Mouse (Mus musculus): Measurements from ENCODE around the gene Rrad.

Rrad gene

DNA sequence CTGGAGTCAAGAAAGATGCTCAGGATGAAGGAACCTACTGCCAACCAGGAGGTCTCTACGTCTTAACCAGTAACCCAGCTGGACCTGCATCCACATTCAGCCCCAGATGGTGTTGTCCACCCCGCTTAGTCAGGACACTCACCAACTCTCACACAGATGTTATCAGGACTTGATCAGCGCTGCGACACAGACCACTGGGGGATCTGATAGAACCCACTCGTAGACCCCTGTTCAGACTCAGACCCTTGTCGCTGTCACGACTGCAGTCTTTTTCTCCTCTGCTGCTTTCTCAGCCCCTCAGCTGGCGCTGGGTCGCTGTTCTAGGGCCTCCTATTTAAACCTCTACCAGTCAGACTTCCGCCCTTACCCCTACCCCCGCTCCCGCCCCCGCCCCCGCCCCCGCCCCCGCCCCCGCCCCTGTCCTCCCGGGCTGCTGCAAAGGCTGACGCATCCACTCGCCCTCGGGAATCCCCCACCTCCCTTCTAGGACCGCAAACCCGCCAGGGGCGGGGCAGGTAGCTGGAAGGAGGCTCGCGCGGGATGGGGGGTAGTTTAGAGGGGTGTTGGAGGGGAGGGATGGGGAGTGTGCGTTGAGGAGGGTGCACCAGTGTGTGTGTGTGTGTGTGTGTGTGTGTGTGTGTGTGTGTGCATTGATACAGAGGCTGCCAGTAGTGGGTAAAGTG, at the start of gene Rrad:
Gene Rrad, minus strand, starts transcription at position 347 of the 683 bp plus-strand sequence.
- in situ Hi-C loops (cut with MboI, MseI): loop anchor here (5.0 to 25.0 kb wide), 3 partner anchors 641 to 1381 kb away; partner anchors contain the start of genes Ddx28 (in 1 of the 2) and Dpep2nb (in 1 of the 2)

- in situ Hi-C loops (cut with MboI, MseI): no loop called here
Observed at GRCm38 (mm10) chr8:104655614-104656013, 24.5 kb upstream of the Rrad start.

- in situ Hi-C loops (cut with MboI, MseI): no loop called here
Observed at GRCm38 (mm10) chr8:104654984-104655383, 23.9 kb upstream of the Rrad start.

GRCm38 (mm10) chr8:104644187-104644586, 13.1 kb upstream of the Rrad start:
- in situ Hi-C loops (cut with MboI, MseI): loop anchor here (5.0 to 25.0 kb wide), 4 partner anchors 42 to 1368 kb away; partner anchors contain the start of genes Ddx28 (in 1 of the 2), Dpep2nb (in 1 of the 2) and Tk2 (in 1 of the 2)

DNA sequence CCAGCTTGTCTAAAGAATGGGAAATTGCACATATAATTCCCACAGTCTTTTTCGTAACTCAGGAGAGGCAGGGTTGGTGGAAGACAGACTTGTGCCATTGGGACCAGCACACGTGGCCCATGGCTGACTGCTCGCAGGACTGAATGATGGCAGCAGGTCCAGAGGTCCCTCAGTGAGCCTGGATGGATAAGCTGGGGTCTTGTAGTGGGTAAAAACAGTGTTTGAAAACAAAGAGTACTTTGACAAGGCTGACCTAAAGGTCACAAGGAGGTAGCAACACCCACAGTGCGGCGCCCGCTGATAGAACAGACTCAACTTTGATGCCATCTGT, 11.2 kb upstream of the Rrad start:
- in situ Hi-C loops (cut with MboI, MseI): loop anchor here (5.0 to 25.0 kb wide), 4 partner anchors 40 to 1370 kb away; partner anchors contain the start of genes Ddx28 (in 1 of the 2), Dpep2nb (in 1 of the 2) and Tk2 (in 1 of the 2)

DNA sequence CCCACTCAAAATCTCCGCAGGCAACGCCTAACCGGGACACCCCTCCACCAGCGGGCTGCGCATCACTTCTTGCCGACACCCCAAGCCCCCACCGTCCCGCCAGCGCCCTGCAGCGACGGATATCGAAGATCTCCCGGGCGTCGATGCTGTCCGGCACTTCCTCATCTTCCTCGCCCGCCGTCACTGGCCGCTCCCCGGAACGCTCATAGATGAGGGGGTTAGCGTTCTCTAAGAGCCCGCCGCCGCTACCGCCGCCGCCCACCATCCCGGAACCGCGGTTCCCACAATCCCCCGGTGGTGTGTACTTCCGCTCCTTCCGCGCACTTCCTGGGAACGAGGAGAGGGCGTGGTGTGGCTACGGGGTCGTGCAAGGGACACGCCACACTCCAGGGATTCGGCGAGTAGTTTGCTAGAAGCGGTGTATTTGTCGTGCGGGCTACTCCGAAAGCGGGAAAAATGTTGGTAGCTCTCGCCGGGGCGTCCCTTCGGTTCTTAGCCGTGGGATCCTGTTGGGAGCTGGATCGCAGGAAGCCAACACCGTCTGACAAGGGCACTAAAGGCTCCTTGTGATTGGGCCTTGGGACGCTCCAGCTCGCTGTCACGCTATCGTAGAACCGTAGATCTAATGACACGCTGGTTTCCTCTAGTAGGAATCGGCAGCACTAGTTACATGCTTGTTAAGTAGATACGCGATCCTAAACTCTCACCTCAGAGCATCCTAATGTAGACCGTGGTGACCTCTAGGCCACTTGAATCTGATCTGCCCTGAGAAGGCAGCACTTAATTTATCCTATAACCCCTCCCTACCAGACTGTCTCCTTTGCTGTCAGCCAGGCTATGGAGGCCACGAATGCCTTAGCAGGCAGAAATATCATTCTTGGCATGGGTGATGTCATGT, 10.5 kb upstream of the Rrad start, which contains the start of gene Ciao2b:
Gene Ciao2b, minus strand, starts transcription at position 540 of the 898 bp plus-strand sequence.
- in situ Hi-C loops (cut with MboI, MseI): loop anchor here (5.0 to 25.0 kb wide), 4 partner anchors 39 to 1371 kb away; partner anchors contain the start of genes Ddx28 (in 1 of the 2), Dpep2nb (in 1 of the 2) and Tk2 (in 1 of the 2)

DNA sequence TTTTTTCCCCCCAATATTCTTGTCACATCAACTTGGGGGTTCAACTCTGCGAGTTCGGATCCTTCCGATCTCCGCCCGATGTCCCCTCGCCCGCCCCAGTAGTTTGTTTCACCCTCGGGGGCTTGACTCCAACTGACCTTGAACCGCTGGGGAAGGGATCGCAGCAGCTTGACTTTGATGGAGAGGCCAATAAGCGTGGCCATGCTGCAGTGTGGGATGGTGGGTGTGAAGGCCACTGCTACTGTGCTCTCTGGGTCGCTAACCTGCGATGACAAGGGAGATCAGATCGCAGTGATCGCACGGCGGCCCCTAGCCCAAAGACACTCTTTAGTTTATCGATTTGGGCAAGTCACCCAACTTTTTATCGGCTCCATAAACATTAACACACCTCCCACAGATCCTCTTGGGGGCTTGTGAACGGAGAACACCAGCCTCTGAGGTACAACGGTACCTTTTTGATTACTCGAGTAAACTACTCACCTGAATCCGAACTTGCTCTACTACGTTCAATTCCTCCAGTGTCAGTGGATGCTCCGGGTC, 9.8 kb upstream of the Rrad start:
- in situ Hi-C loops (cut with MboI, MseI): loop anchor here (5.0 to 25.0 kb wide), 4 partner anchors 39 to 1371 kb away; partner anchors contain the start of genes Ddx28 (in 1 of the 2), Dpep2nb (in 1 of the 2) and Tk2 (in 1 of the 2)

DNA sequence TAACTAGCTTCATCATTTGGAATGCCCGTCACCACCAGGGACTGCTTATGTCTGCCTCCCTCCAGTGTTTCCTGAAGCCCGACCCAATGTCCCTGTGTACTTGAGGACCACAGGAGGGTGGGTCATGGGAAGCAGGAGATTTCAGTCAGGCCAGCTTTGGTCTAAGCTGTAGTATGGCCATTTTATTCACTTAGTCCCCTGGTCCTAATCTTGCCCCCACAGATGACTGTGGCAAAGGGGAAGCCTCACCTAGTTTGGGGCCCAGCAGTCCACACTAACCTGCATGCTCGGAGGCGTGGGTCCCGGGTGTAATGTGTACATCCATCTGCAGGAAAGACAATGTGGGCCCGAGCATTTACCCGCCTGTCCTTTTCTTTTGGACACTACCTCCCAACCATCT, 9.1 kb upstream of the Rrad start:
- in situ Hi-C loops (cut with MboI, MseI): loop anchor here (5.0 to 25.0 kb wide), 4 partner anchors 38 to 1372 kb away; partner anchors contain the start of genes Ddx28 (in 1 of the 2), Dpep2nb (in 1 of the 2) and Tk2 (in 1 of the 2)

DNA sequence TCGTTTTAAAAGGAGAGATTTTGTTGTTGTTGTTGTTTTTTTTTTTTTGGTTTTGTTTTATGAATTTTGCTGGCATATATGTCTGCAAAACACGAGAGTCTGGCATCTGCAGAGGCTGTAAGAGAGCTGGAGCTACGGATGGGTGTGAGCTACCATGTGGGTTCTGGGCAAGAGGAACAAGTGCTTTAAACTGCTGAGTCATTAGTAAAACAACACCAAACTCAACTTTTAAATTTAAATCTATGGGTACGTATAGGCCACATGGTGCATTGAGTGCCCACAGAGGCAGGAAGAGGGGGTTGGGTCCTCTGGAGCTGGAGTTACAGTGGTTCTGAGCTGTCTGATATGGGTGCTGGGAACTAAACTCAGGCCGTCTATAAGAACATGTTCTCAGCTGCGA, 6.9 kb upstream of the Rrad start:
- in situ Hi-C loops (cut with MboI, MseI): loop anchor here in 1 of 2 experiments (10.0 to 25.0 kb wide), 2 partner anchors 1207 to 1374 kb away; partner anchors contain the start of genes Ddx28 and Dpep2nb

GRCm38 (mm10) chr8:104635004-104635710, 4.0 kb upstream of the Rrad start:
- in situ Hi-C loops (cut with MboI, MseI): loop anchor here in 1 of 2 experiments (10.0 to 25.0 kb wide), 2 partner anchors 1210 to 1377 kb away; partner anchors contain the start of genes Ddx28 and Dpep2nb

DNA sequence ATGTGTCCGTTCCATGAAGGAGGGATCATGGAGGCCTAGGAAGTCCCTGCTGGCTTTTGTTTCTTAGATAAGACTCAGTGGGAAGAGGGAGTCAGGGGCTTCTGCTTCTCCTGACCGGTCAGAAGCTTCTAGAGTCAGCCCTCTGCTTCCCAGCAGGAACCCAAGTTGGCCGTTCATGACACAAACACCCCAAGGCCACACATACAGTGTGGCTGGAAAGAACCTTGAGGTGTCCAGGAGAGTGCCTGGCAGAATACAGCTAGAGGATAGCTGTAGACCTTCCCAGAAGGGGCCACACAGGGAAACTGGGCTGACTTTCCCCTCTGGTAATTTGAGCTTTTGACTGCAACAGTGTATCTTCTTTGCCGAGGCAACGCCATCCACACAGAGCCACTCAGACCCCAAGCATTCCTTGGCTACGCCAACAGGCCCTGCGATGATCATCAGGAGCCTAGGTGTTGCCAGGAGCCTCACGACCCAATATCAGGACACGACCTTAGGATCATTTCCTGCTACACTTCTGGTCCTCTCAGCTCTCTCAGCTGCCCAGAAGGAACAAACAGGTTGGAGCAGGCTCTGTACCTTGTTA, 2.1 kb upstream of the Rrad start:
- in situ Hi-C loops (cut with MboI, MseI): loop anchor here (5.0 to 25.0 kb wide), 3 partner anchors 639 to 1379 kb away; partner anchors contain the start of genes Ddx28 (in 1 of the 2) and Dpep2nb (in 1 of the 2)

DNA sequence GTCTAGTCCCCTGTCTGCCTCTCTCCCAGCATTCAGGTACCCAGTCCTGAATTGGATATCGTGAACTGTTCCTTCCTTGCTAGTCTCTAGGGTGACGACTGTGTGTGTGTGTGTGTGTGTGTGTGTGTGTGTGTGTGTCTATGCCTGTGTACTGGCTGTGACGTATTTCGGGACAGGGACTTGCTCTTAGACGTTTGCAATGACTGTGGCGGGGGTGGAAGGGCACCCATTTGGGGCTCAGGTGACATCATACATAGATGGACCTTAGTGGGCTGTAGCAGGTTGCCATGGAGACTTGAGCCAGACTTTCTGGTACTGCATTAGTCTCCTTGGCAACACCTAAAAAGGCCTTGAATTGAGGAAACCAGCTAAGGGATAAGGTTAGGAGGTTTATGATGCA, 1.4 kb upstream of the Rrad start:
- in situ Hi-C loops (cut with MboI, MseI): loop anchor here (5.0 to 25.0 kb wide), 3 partner anchors 640 to 1380 kb away; partner anchors contain the start of genes Ddx28 (in 1 of the 2) and Dpep2nb (in 1 of the 2)

- in situ Hi-C loops (cut with MboI, MseI): loop anchor here (5.0 to 25.0 kb wide), 3 partner anchors 640 to 1380 kb away; partner anchors contain the start of genes Ddx28 (in 1 of the 2) and Dpep2nb (in 1 of the 2)
Observed at GRCm38 (mm10) chr8:104631975-104632374, 848 bp upstream of the Rrad start.

GRCm38 (mm10) chr8:104630574-104630973, 553 bp downstream of the Rrad start:
- in situ Hi-C loops (cut with MboI, MseI): loop anchor here (5.0 to 25.0 kb wide), 3 partner anchors 642 to 1382 kb away; partner anchors contain the start of genes Ddx28 (in 1 of the 2) and Dpep2nb (in 1 of the 2)

DNA sequence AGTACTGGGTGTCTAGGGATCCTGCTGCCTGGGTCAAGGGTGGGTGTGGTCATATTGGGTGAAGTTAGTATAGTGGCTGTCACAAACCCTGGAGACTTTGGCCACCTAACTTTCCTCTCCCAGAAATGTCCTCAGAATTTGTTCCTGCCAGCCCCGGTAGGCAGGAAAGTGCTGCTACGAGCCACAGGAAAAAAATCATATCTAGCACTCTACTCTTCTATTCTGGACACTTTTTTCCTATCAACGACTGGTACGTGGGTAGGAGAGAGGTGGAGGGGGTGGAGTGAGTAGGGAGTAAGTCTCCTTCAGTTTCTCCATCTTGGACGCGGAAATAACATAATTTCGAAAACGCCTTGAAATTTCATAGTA, 1.0 kb downstream of the Rrad start:
- in situ Hi-C loops (cut with MboI, MseI): loop anchor here (5.0 to 25.0 kb wide), 3 partner anchors 642 to 1382 kb away; partner anchors contain the start of genes Ddx28 (in 1 of the 2) and Dpep2nb (in 1 of the 2)

DNA sequence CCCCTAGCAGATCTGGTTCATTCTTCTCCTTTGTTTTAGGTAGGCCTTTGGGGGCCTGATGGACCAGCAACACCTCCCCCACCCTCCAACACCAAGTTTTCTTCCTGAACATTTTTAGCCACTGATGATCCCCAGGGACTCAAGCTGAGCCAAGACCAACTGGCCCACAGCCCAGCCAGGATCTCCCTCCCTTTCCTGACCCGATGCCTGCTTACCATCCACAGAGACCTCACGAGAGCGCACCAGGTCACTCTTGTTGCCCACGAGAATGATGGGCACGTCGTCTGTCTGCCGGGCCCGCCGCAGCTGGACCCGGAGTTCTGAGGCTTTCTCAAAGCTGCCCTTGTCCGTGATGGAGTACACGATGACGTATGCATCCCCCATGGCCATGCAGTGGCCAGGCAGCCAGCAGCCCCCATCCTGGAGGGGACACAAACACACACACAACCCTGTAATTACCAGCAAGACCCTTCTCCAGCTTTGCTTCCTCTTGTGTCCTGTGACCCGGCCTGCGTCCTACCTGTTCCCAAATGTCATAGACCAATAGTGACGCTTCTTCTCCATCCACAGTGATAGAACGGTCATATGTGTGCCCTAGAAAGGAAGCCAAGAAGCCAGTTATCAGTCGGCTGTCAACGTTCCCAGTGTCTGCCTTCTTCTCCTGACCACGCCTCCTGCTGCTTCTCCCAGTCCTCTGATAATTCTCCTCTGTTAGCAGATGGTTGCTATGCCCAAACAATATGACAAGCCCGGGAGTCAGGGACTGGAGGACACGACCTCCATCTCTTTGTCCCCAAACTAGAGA, 1.6 kb downstream of the Rrad start:
- in situ Hi-C loops (cut with MboI, MseI): loop anchor here (5.0 to 25.0 kb wide), 3 partner anchors 643 to 1383 kb away; partner anchors contain the start of genes Ddx28 (in 1 of the 2) and Dpep2nb (in 1 of the 2)

DNA sequence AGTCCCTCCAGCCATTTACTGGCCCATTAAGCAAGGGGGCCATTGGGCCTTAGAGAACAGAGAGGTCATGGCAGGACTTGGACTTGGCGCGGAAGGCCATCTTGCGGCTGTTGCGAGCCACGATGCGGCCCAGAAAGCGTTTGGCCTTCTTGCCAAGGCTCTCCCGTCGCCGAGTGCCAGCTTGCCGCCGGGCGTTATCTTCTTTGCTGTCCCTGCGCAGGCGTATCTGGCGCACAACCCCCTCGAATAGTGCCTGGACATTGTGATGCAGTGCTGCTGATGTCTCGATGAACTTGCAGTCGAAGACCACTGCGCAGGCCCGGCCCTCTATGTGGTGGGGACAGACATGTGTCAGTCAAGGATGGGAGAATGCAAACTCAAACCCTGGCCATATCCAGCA, 2.7 kb downstream of the Rrad start:
- in situ Hi-C loops (cut with MboI, MseI): loop anchor here in 1 of 2 experiments (25.0 kb wide), 1 partner anchor 1384 kb away; the partner anchor contains the start of genes Ddx28 and Dpep2nb

- in situ Hi-C loops (cut with MboI, MseI): loop anchor here in 1 of 2 experiments (25.0 kb wide), 1 partner anchor 1385 kb away; the partner anchor contains the start of genes Ddx28 and Dpep2nb
Observed at GRCm38 (mm10) chr8:104627065-104627740, 3.9 kb downstream of the Rrad start.
